Mouse (Mus musculus): Measurements from ENCODE around the gene Rmdn2. TPM values are rescaled to one million over a fixed set of nuclear protein-coding genes. Genes with fewer than 3 reads are reported as not detected.

Gene Rmdn2
- polyA plus RNA-seq, 1 experiment from 2014 or later: 7.2 TPM

GRCm38 (mm10) chr17:79598596-79599577 is 12.8 kb upstream of the Rmdn2 start:
- Histone ChIP-seq H3K9ac (ENCODE audit: low read length) (no peak overlapping the region), H3K36me3 (ENCODE audit: control insufficient read depth, insufficient read depth, low read length) (no peaks in the 10 kb centered on the region), H3K4me1 (replicated peaks; ENCODE audit: control insufficient read depth, insufficient read depth) (no peaks in the 10 kb centered on the region), H3K27ac (replicated peaks) (no peak overlapping the region), H3K4me2 (replicated peaks; ENCODE audit: low read depth) (no peak overlapping the region), H3K9me3 (ENCODE audit: control insufficient read depth, low read length) (no peaks in the 10 kb centered on the region), H3K4me3 (ENCODE audit: low read depth, low read length) (no peak overlapping the region), H3K27me3 (ENCODE audit: control insufficient read depth, insufficient read depth, low read length) (no peaks in the 10 kb centered on the region)
- TF ChIP-seq CTCF (IDR thresholded peaks at IDR 0.05; ENCODE audit: low read depth) (no peak), EP300 (optimal IDR thresholded peaks at IDR 0.05) (no peak)
- no peak for DNase-seq (ENCODE audit: low spot score)
- 15% methylated on average over 8 of the region's 8 CpGs for WGBS
- ATAC-seq (ENCODE audit: low FRiP score, low TSS enrichment): peak; percentile 69; the same call in 1 of the 2 replicates

DNA sequence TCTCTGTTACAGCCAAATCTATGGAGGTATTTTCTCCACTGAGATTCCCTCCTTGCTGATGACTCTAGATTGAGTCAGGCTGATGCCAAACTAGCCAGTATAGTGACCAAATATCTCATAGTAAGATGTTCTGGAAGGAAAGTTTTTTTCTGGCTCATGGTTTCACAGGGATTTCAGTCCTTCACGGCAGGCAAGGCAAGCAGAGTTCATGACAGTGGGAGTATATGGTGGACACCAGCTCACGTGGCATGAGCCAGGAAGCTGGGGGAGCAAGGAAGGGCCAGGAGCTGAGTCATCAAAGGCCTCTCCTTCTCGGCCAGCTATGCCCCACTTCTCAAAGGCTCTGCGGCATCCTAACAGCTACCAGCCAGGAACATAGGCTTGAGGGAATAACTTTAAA is 11.6 kb upstream of the Rmdn2 start:
- no peaks in the 10 kb centered on the region for H3K27me3 ChIP-seq (ENCODE audit: control insufficient read depth, insufficient read depth, low read length)
- WGBS: 59% methylated on average over 4 of the region's 4 CpGs
- H3K4me2 ChIP-seq (replicated peaks; ENCODE audit: low read depth): no peak overlapping the region
- H3K27ac ChIP-seq (replicated peaks): no peak overlapping the region
- ATAC-seq (ENCODE audit: low FRiP score, low TSS enrichment) (no peak), DNase-seq (ENCODE audit: low spot score) (no peak)
- TF ChIP-seq EP300 (optimal IDR thresholded peaks at IDR 0.05): no peak
- no peaks in the 10 kb centered on the region for H3K9me3 ChIP-seq (ENCODE audit: control insufficient read depth, low read length)
- H3K4me1 ChIP-seq (replicated peaks; ENCODE audit: control insufficient read depth, insufficient read depth): no peaks in the 10 kb centered on the region
- no peaks in the 10 kb centered on the region for H3K36me3 ChIP-seq (ENCODE audit: control insufficient read depth, insufficient read depth, low read length)
- H3K9ac ChIP-seq (ENCODE audit: low read length): no peak overlapping the region
- H3K4me3 ChIP-seq (ENCODE audit: low read depth, low read length): no peak overlapping the region

DNA sequence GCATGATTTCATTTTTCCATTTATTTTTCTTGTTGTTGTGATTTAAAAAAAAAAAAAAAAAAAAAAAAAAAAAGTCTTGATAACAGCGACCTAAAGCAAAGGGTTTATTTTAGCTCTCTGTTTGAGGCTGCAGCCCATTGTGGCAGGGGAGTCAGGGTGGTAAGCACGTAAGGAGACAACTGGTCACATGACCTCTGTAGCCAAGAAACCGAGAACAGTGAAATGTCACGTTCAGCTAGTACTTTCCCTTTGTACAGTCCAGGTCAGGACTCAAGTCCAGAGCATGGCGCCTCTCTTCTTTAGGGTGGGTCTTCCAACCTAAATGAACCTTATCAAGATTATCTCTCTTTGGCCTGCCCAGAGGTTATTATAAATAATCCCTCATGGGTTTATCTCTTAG is 9.3 kb upstream of the Rmdn2 start:
- no peak overlapping the region for H3K9ac ChIP-seq (ENCODE audit: low read length)
- no peak overlapping the region for H3K4me3 ChIP-seq (ENCODE audit: low read depth, low read length)
- H3K27ac ChIP-seq (replicated peaks): no peak overlapping the region
- TF ChIP-seq EP300 (optimal IDR thresholded peaks at IDR 0.05) (no peak), CTCF (IDR thresholded peaks at IDR 0.05; ENCODE audit: low read depth) (no peak)
- 53% methylated on average over 5 of the region's 5 CpGs for WGBS
- H3K4me1 ChIP-seq (replicated peaks; ENCODE audit: control insufficient read depth, insufficient read depth): no peaks in the 10 kb centered on the region
- no peaks in the 10 kb centered on the region for H3K27me3 ChIP-seq (ENCODE audit: control insufficient read depth, insufficient read depth, low read length)
- no peaks in the 10 kb centered on the region for H3K36me3 ChIP-seq (ENCODE audit: control insufficient read depth, insufficient read depth, low read length)
- ATAC-seq (ENCODE audit: low FRiP score, low TSS enrichment) (no peak), DNase-seq (ENCODE audit: low spot score) (no peak)
- no peak overlapping the region for H3K4me2 ChIP-seq (replicated peaks; ENCODE audit: low read depth)
- no peaks in the 10 kb centered on the region for H3K9me3 ChIP-seq (ENCODE audit: control insufficient read depth, low read length)

DNA sequence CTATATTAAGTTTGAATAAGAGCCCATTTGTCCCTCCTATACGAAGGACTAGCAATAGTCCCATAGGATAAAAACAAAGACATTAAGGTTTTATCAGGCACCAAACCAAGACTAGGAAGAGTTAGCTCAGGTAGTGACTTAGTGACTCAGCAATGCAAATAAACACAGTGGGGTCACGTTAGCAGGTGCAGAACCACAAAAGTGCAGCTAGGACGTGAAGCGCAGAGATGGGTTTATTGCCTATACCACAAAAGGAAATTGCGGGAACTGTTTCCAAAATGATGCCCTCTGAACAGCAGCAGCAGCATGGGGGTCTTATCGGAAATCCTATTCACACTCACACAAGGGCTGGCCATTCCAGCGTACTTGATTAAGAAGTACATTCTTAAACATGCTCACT is 8.2 kb upstream of the Rmdn2 start:
- Histone ChIP-seq H3K9me3 (ENCODE audit: control insufficient read depth, low read length) (no peaks in the 10 kb centered on the region), H3K9ac (ENCODE audit: low read length) (no peak overlapping the region), H3K36me3 (ENCODE audit: control insufficient read depth, insufficient read depth, low read length) (no peaks in the 10 kb centered on the region), H3K4me2 (replicated peaks; ENCODE audit: low read depth) (no peak overlapping the region), H3K27ac (replicated peaks) (no peak overlapping the region), H3K27me3 (ENCODE audit: control insufficient read depth, insufficient read depth, low read length) (no peaks in the 10 kb centered on the region), H3K4me3 (ENCODE audit: low read depth, low read length) (no peak overlapping the region), H3K4me1 (replicated peaks; ENCODE audit: control insufficient read depth, insufficient read depth) (no peaks in the 10 kb centered on the region)
- DNase-seq (ENCODE audit: low spot score) (no peak), ATAC-seq (ENCODE audit: low FRiP score, low TSS enrichment) (peak; percentile 80)
- 71% methylated on average over 7 of the region's 7 CpGs for WGBS
- no peak for TF ChIP-seq CTCF (IDR thresholded peaks at IDR 0.05; ENCODE audit: low read depth)
- no peak for TF ChIP-seq EP300 (optimal IDR thresholded peaks at IDR 0.05)

GRCm38 (mm10) chr17:79605794-79606193 is 5.9 kb upstream of the Rmdn2 start:
- DNase-seq (ENCODE audit: low spot score) (no peak), ATAC-seq (ENCODE audit: low FRiP score, low TSS enrichment) (no peak)
- TF ChIP-seq CTCF (IDR thresholded peaks at IDR 0.05; ENCODE audit: low read depth) (no peak), EP300 (optimal IDR thresholded peaks at IDR 0.05) (no peak)
- Histone ChIP-seq H3K4me2 (replicated peaks; ENCODE audit: low read depth) (no peak overlapping the region), H3K4me3 (ENCODE audit: low read depth, low read length) (no peak overlapping the region), H3K27ac (replicated peaks) (no peak overlapping the region), H3K9ac (ENCODE audit: low read length) (no peak overlapping the region), H3K9me3 (ENCODE audit: control insufficient read depth, low read length) (no peaks in the 10 kb centered on the region), H3K27me3 (ENCODE audit: control insufficient read depth, insufficient read depth, low read length) (no peaks in the 10 kb centered on the region), H3K4me1 (replicated peaks; ENCODE audit: control insufficient read depth, insufficient read depth) (no peaks in the 10 kb centered on the region), H3K36me3 (ENCODE audit: control insufficient read depth, insufficient read depth, low read length) (no peaks in the 10 kb centered on the region)
- 29% methylated on average over 2 of the region's 2 CpGs for WGBS

DNA sequence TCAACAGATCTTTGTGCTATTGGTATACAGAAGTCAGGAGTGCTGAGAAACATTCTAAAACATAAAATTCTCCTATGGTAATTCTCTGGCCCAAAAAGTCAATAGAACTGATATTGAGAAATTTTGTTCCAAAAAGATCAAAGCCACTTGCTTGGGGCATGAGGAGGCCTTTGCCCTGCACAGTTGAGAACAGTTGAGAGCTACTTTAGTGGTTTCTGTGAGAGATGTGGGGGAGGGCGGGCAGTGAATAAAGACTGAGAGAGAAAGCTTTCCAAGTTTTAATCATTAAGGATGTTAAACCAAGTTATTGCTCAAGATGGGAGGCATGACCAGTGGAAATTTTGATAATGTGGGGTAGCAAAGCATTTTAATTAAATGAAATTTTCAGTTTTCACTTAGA is 2.0 kb upstream of the Rmdn2 start:
- no peak for DNase-seq (ENCODE audit: low spot score)
- H3K27ac ChIP-seq (replicated peaks): no peak overlapping the region

More for the DNA sequence above, 2.0 kb upstream of the Rmdn2 start:
- Histone ChIP-seq H3K4me2 (replicated peaks; ENCODE audit: low read depth) (no peak overlapping the region), H3K4me1 (replicated peaks; ENCODE audit: control insufficient read depth, insufficient read depth) (no peaks in the 10 kb centered on the region), H3K9ac (ENCODE audit: low read length) (no peak overlapping the region), H3K27me3 (ENCODE audit: control insufficient read depth, insufficient read depth, low read length) (no peaks in the 10 kb centered on the region), H3K36me3 (ENCODE audit: control insufficient read depth, insufficient read depth, low read length) (no peaks in the 10 kb centered on the region), H3K9me3 (ENCODE audit: control insufficient read depth, low read length) (no peaks in the 10 kb centered on the region), H3K4me3 (ENCODE audit: low read depth, low read length) (no peak overlapping the region)
- ATAC-seq (ENCODE audit: low FRiP score, low TSS enrichment): no peak
- WGBS: 87% methylated on average over 1 of the region's 1 CpGs
- TF ChIP-seq EP300 (optimal IDR thresholded peaks at IDR 0.05) (no peak), CTCF (IDR thresholded peaks at IDR 0.05; ENCODE audit: low read depth) (no peak)

Measured in stomach, postnatal 0 days (tissue).